Mouse (Mus musculus) frontal cortex, adult (tissue): ENCODE data around the gene Rdh9.

Experiments used
- ATAC-seq: cut with Nextera tagmentation; 2 replicates; pipeline ENCODE4 v1.9.2; 2017; ENCODE audit warnings: mild to moderate bottlenecking, moderate library complexity, mixed read lengths; ENCODE audit not compliant: low TSS enrichment

Rdh9 gene

DNA sequence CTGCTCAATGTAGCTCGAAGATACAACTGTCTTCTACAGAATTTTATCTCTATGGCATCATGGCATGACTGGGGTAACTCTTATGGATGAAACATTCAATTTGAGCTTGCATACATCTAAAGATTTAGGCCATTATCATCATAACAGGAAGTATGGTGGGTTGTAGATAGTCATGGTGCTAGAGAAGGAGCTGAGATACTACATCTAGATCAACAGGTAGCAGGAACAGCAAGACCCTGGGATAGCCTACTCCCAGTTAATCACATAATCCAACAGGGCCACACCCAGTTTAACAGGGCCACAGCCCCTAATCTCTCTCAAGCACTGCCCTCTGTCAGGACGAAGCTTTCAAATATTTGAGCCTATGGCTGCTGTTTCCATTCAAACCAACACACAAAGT lies 64.6 kb downstream of the Rdh9 start:
- no peak for ATAC-seq
